Mouse (Mus musculus) intestine, embryonic 14.5 days (tissue): Measurements from ENCODE around the gene Ahsa2. TPM values are rescaled to one million over a fixed set of nuclear protein-coding genes. Genes with fewer than 3 reads are reported as not detected.
A peak's percentile ranks its signal among the peaks of the same experiment; 100 is the strongest.
"Not testable (repeated sequence)": the region's sequence is repeated elsewhere in the genome, so short reads cannot be mapped to it uniquely, and the experiment has no call there.

Source experiments
- ATAC-seq: fragments of 200-750 bp; cut with Nextera tagmentation; replicated peaks from 2 replicates; pipeline ENCODE4 v1.8.0; 2017; ENCODE audit warnings: low read depth, moderate number of reproducible peaks, moderate TSS enrichment, moderate library complexity; ENCODE audit not compliant: low FRiP score, low TSS enrichment
- DNase-seq: peaks from one replicate; pipeline ENCODE4 v3.0.0-alpha.2; 2018; ENCODE audit warnings: low spot score
- H3K27ac ChIP-seq: fragments of 300-500 bp; sonication (generic); 2 replicates; pipeline ENCODE4 v1.5.1; 2014; ENCODE audit warnings: low read depth, mild to moderate bottlenecking, control low read depth
- H3K27me3 ChIP-seq: fragments of 300-500 bp; sonication (generic); replicated peaks from 2 replicates; pipeline ENCODE4 v1.6.1; 2014; ENCODE audit warnings: low read length, control low read depth; ENCODE audit not compliant: control insufficient read depth, insufficient read depth
- H3K36me3 ChIP-seq: fragments of 300-500 bp; sonication (generic); 2 replicates; pipeline ENCODE4 v1.6.1; 2014; ENCODE audit warnings: low read length, control low read depth; ENCODE audit not compliant: control insufficient read depth, insufficient read depth
- H3K4me1 ChIP-seq: fragments of 300-500 bp; sonication (generic); replicated peaks from 2 replicates; pipeline ENCODE4 v1.6.1; 2014; ENCODE audit warnings: low read length, control low read depth, mixed read lengths; ENCODE audit not compliant: control insufficient read depth, insufficient read depth
- H3K4me2 ChIP-seq: fragments of 300-500 bp; sonication (generic); 2 replicates; pipeline ENCODE4 v1.6.1; 2014; ENCODE audit warnings: low read length
- H3K4me3 ChIP-seq: fragments of 300-500 bp; sonication (generic); 2 replicates; pipeline ENCODE4 v1.5.1; 2014; ENCODE audit warnings: low read depth, low read length, control low read depth, mixed read lengths
- H3K9ac ChIP-seq: fragments of 300-500 bp; sonication (generic); 2 replicates; pipeline ENCODE4 v1.6.1; 2014; ENCODE audit warnings: mild to moderate bottlenecking, low read length
- H3K9me3 ChIP-seq: fragments of 300-500 bp; sonication (generic); 2 replicates; pipeline ENCODE4 v1.6.1; 2016; ENCODE audit warnings: low read length, control low read depth; ENCODE audit not compliant: control insufficient read depth
- WGBS: fragments of 180-500 bp; shearing (Covaris S2); extraction: QIAGEN DNeasy Blood & Tissue Kit; methylation state at CpG from one replicate; pipeline ENCODE4 v1.1.7; 2014; 5-methylcytosine and 5-hydroxymethylcytosine counted together
- polyA plus RNA-seq: library from polyadenylated mRNA; unstranded; fragments of >200 nt; fragmentation: Nextera tagmentation; extraction: Ambion mirVana; gene quantifications from 2 replicates; pipeline ENCODE4 v1.2.1, GENCODE M21; 2014

Gene Ahsa2
- 71.6 and 81.7 TPM in 2 replicates for polyA plus RNA-seq

GRCm38 (mm10) chr11:23497718-23498509 lies at the start of gene Ahsa2:
TSS of gene Ahsa2 (minus strand) at chr11:23498030.
- Histone ChIP-seq H3K4me3 (peak within 1 kb of the TSS; percentile 82), H3K27me3 (no peaks in the 10 kb centered on the region), H3K9ac (peak within 1 kb of the TSS; percentile 92), H3K9me3 (no peaks in the 10 kb centered on the region), H3K4me2 (peak within 1 kb of the TSS; percentile 90), H3K27ac (peak within 1 kb of the TSS; percentile 96), H3K36me3 (peaks cover 32% of the 10 kb centered on the region), H3K4me1 (peaks cover 21% of the 10 kb centered on the region)
- DNase-seq (peak; percentile 98), ATAC-seq (peak; percentile 94)
- under 1% methylated on average over 51 of the region's 66 CpGs for WGBS

DNA sequence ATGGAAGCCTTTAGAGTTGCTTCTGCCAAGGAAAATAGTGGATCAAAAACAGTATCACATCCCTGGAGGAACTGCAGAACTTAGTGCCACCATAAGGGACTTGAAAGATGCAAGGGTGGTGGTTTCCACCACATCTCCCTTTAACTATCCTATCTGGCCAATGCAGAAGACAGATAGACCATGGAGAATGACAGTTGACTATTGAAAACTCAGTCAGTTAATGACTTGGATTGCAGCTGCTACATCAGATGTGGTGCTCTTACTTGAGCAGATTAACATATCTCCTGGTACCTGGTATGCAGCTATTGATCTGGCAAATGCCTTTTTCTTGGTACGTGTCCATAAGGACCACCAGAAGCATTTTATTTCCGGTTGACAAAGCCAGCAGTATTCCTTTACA lies 39.6 kb upstream of the Ahsa2 start:
- ATAC-seq: no peak
- 87% methylated on average over 2 of the region's 2 CpGs for WGBS
- no peak overlapping the region for H3K4me2 ChIP-seq
- H3K27me3 ChIP-seq: no peaks in the 10 kb centered on the region
- no peak overlapping the region for H3K9ac ChIP-seq
- H3K9me3 ChIP-seq: no peaks in the 10 kb centered on the region
- no peaks in the 10 kb centered on the region for H3K4me1 ChIP-seq
- no peak overlapping the region for H3K4me3 ChIP-seq
- DNase-seq: no peak
- no peak overlapping the region for H3K27ac ChIP-seq
- no peaks in the 10 kb centered on the region for H3K36me3 ChIP-seq

DNA sequence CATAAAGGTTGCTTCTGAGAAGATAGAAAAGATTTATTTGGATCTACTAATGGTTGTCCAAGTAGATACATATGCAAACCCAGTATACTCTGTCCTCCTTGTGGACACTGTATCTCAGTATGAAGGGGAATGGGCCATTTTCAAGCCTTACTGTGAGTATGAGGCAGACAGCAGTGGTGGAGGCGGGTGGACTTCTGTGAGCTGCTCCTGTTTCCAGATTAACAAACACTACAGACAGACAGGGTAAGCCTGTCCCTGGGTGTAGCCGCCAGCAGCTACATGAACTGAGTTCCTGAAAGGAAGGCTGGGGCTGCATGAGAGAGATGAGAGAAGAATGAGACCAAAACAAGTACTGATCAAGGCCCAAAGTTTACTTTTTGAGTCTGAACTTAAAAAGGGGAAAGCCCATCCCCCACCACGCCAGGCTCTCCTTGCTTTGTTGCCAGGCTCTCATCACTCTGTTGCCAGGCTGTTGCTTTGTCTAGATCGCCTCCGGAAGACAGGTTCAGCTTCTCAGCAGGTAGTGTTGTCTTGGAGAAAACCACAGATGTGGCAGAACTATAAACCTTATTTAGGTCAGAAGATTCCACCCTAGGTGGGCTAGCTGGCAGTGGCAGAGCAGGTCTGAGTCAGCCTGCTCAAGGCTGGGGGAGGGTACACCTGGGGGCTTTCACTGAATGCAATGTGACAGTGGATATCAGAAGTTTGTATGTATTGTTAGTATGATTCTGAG lies 22.8 kb upstream of the Ahsa2 start, which contains the start of gene 1700093K21Rik:
TSS of gene 1700093K21Rik (minus strand) at position 683 of the 733 bp plus-strand sequence.
- Histone ChIP-seq H3K36me3 (no peaks in the 10 kb centered on the region), H3K4me3 (no peak within 1 kb of the TSS), H3K4me2 (no peak within 1 kb of the TSS), H3K4me1 (no peaks in the 10 kb centered on the region), H3K27ac (no peak within 1 kb of the TSS), H3K9ac (no peak within 1 kb of the TSS), H3K27me3 (no peaks in the 10 kb centered on the region), H3K9me3 (no peaks in the 10 kb centered on the region)
- 45% methylated on average over 5 of the region's 5 CpGs for WGBS
- ATAC-seq (no peak), DNase-seq (no peak)

- Histone ChIP-seq H3K4me3 (no peak overlapping the region), H3K9me3 (no peaks in the 10 kb centered on the region), H3K9ac (no peak overlapping the region), H3K27me3 (no peaks in the 10 kb centered on the region), H3K27ac (no peak overlapping the region), H3K4me1 (no peaks in the 10 kb centered on the region), H3K36me3 (no peaks in the 10 kb centered on the region), H3K4me2 (no peak overlapping the region)
- no peak for DNase-seq
- ATAC-seq: no peak
- WGBS: 82% methylated on average over 3 of the region's 3 CpGs
Measured at GRCm38 (mm10) chr11:23518981-23519380, 21.2 kb upstream of the Ahsa2 start.

DNA sequence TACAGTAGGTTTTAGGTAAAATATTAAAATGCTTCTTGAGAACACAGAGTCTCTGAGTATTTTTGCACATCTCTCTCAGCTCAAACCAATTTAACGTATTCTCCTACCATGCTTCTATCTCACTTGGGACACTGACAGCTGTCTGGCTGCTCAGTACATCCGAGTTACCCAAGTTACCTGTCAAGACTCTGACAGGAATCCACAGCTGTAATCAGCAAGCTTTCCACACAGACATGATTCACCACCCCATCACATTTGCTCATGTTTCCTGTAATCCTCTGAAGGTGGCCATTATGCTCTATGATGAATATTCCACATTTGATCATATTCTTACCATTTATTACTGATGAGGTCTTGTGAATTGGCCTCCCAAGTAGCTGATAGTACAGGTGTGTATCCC lies 17.5 kb upstream of the Ahsa2 start:
- no peak for DNase-seq
- Histone ChIP-seq H3K27ac (no peak overlapping the region), H3K4me1 (no peaks in the 10 kb centered on the region), H3K4me2 (no peak overlapping the region), H3K36me3 (no peaks in the 10 kb centered on the region), H3K27me3 (no peaks in the 10 kb centered on the region), H3K9ac (no peak overlapping the region), H3K9me3 (no peaks in the 10 kb centered on the region), H3K4me3 (no peak overlapping the region)
- ATAC-seq: no peak
- WGBS: 74% methylated on average over 2 of the region's 2 CpGs

GRCm38 (mm10) chr11:23514785-23515184 lies 17.0 kb upstream of the Ahsa2 start:
- H3K27me3 ChIP-seq, H3K36me3 ChIP-seq, H3K4me2 ChIP-seq, ATAC-seq, H3K9me3 ChIP-seq, H3K27ac ChIP-seq, H3K4me3 ChIP-seq, H3K4me1 ChIP-seq, DNase-seq, H3K9ac ChIP-seq: not testable (repeated sequence)
- WGBS: 34% methylated on average over 4 of the region's 4 CpGs

- H3K36me3 ChIP-seq, DNase-seq, H3K9ac ChIP-seq, H3K27me3 ChIP-seq, H3K4me2 ChIP-seq, ATAC-seq, H3K4me1 ChIP-seq, H3K4me3 ChIP-seq, H3K9me3 ChIP-seq, H3K27ac ChIP-seq: not testable (repeated sequence)
- 77% methylated on average over 5 of the region's 5 CpGs for WGBS
Measured at GRCm38 (mm10) chr11:23504801-23505200, 7.0 kb upstream of the Ahsa2 start.

- Histone ChIP-seq H3K9ac (peak overlapping the region; percentile 41), H3K9me3 (no peaks in the 10 kb centered on the region), H3K27ac (0 out of 2 replicates have a peak overlapping the region, but pooled peaks have one; percentile 78), H3K4me2 (peak overlapping the region; percentile 61), H3K36me3 (peaks cover 25% of the 10 kb centered on the region), H3K4me1 (peaks cover 21% of the 10 kb centered on the region), H3K27me3 (no peaks in the 10 kb centered on the region), H3K4me3 (peak overlapping the region; percentile 82)
- DNase-seq (no peak), ATAC-seq (no peak)
- WGBS: 50% methylated on average over 5 of the region's 5 CpGs
Measured at GRCm38 (mm10) chr11:23498609-23499008, 779 bp upstream of the Ahsa2 start.
